ENCODE assay signal across 13 mouse cellular contexts in genomic region chr14:86230609-86231008, GRCm38 (mm10).
"Had no signal": no experiment of that assay in that cellular context is flagged by ENCODE, and none has a peak within 500 bp of the region (broad histone marks: within the 10 kb centered on the region; RNA-seq: fewer than 3 reads in every experiment).

No protein-coding gene starts in this region.

- H3K4me1 ChIP-seq: limb, embryonic 13.5 days; midbrain, embryonic 10.5 days had no signal

- H3K4me2 ChIP-seq: limb, embryonic 13.5 days had no signal

- H3K27me3 ChIP-seq: limb, embryonic 13.5 days had no signal

- H3K4me3 ChIP-seq: layer of hippocampus, adult 2 months; limb, embryonic 13.5 days; midbrain, embryonic 10.5 days; myocyte had no signal

- H3K9me3 ChIP-seq: limb, embryonic 13.5 days; midbrain, embryonic 10.5 days had no signal

- H3K27ac ChIP-seq: kidney, postnatal 0 days; layer of hippocampus, adult 2 months; limb, embryonic 13.5 days; liver, embryonic 14.5 days; midbrain, embryonic 10.5 days; stomach, postnatal 0 days had no signal

- H3K36me3 ChIP-seq: limb, embryonic 13.5 days; midbrain, embryonic 10.5 days had no signal

- H3K9ac ChIP-seq: limb, embryonic 13.5 days; liver, embryonic 14.5 days had no signal

- DNase-seq: kidney, adult 8-10 months; kidney, postnatal 4 days; left cerebral cortex, postnatal 4 days; lung, postnatal 10 days; midbrain, embryonic 14.5 days; thymus, postnatal 4 days had no signal
